Mouse (Mus musculus): ENCODE data around the gene Cpa1. TPM values are rescaled to one million over a fixed set of nuclear protein-coding genes. Genes with fewer than 3 reads are reported as not detected.
A peak's percentile ranks its signal among the peaks of the same experiment; 100 is the strongest.

The Cpa1 gene
- polyA plus RNA-seq, 1 experiment from 2014 or later = 1.7 TPM

- H3K27me3 ChIP-seq (replicated peaks; ENCODE audit: control insufficient read depth, insufficient read depth, low read length) = no peaks in the 10 kb centered on the region
- peak overlapping the region; percentile 42; the same call in 1 of the 2 replicates for H3K27ac ChIP-seq (replicated peaks; ENCODE audit: low read depth, low read length)
- H3K4me3 ChIP-seq (ENCODE audit: low read depth, low read length) = no peak overlapping the region
- no peaks in the 10 kb centered on the region for H3K36me3 ChIP-seq (ENCODE audit: control insufficient read depth, insufficient read depth, low read length)
- DNase-seq (ENCODE audit: low spot score) = peak; percentile 90
- ATAC-seq (ENCODE audit: low read depth) = peak; percentile 89
- H3K4me1 ChIP-seq (ENCODE audit: control insufficient read depth, insufficient read depth, low read length) = 0 out of 2 replicates have a peak, but pooled peaks cover 9% of the 10 kb centered on the region
- 34% methylated on average over 6 of the region's 6 CpGs for WGBS
- no peak overlapping the region for H3K9ac ChIP-seq (ENCODE audit: low read depth, low read length)
- no peak overlapping the region for H3K4me2 ChIP-seq (ENCODE audit: low read depth, low read length)
- H3K9me3 ChIP-seq (ENCODE audit: control insufficient read depth, low read length) = no peaks in the 10 kb centered on the region
Observed at GRCm38 (mm10) chr6:30628152-30628551, 10.9 kb upstream of the Cpa1 start.

- no peak overlapping the region for H3K4me3 ChIP-seq (ENCODE audit: low read depth, low read length)
- H3K4me2 ChIP-seq (ENCODE audit: low read depth, low read length) = no peak overlapping the region
- WGBS = 92% methylated on average over 1 of the region's 1 CpGs
- H3K4me1 ChIP-seq (ENCODE audit: control insufficient read depth, insufficient read depth, low read length) = 0 out of 2 replicates have a peak, but pooled peaks cover 10% of the 10 kb centered on the region
- H3K36me3 ChIP-seq (ENCODE audit: control insufficient read depth, insufficient read depth, low read length) = no peaks in the 10 kb centered on the region
- no peak overlapping the region for H3K9ac ChIP-seq (ENCODE audit: low read depth, low read length)
- no peaks in the 10 kb centered on the region for H3K9me3 ChIP-seq (ENCODE audit: control insufficient read depth, low read length)
- DNase-seq (ENCODE audit: low spot score) = no peak
- H3K27me3 ChIP-seq (replicated peaks; ENCODE audit: control insufficient read depth, insufficient read depth, low read length) = no peaks in the 10 kb centered on the region
- H3K27ac ChIP-seq (replicated peaks; ENCODE audit: low read depth, low read length) = no peak overlapping the region
- ATAC-seq (ENCODE audit: low read depth) = no peak
Observed at GRCm38 (mm10) chr6:30629989-30630388, 9.0 kb upstream of the Cpa1 start.

GRCm38 (mm10) chr6:30635361-30635862 is 3.6 kb upstream of the Cpa1 start:
- Histone ChIP-seq H3K4me2 (ENCODE audit: low read depth, low read length) (no peak overlapping the region), H3K4me1 (ENCODE audit: control insufficient read depth, insufficient read depth, low read length) (peaks cover 20% of the 10 kb centered on the region)
- 27% methylated on average over 8 of the region's 8 CpGs for WGBS

GRCm38 (mm10) chr6:30636186-30636842 is 2.7 kb upstream of the Cpa1 start:
- DNase-seq (ENCODE audit: low spot score) (peak; percentile 83), ATAC-seq (ENCODE audit: low read depth) (peak; percentile 79)
- H3K9ac ChIP-seq (ENCODE audit: low read depth, low read length) = peak overlapping the region; percentile 38
- no peaks in the 10 kb centered on the region for H3K9me3 ChIP-seq (ENCODE audit: control insufficient read depth, low read length)
- peak overlapping the region; percentile 93 for H3K27ac ChIP-seq (replicated peaks; ENCODE audit: low read depth, low read length)
- 18% methylated on average over 4 of the region's 4 CpGs for WGBS
- H3K4me3 ChIP-seq (ENCODE audit: low read depth, low read length) = no peak overlapping the region
- H3K27me3 ChIP-seq (replicated peaks; ENCODE audit: control insufficient read depth, insufficient read depth, low read length) = no peaks in the 10 kb centered on the region
- no peak overlapping the region for H3K4me2 ChIP-seq (ENCODE audit: low read depth, low read length)
- H3K4me1 ChIP-seq (ENCODE audit: control insufficient read depth, insufficient read depth, low read length) = peaks cover 20% of the 10 kb centered on the region
- no peaks in the 10 kb centered on the region for H3K36me3 ChIP-seq (ENCODE audit: control insufficient read depth, insufficient read depth, low read length)

More at GRCm38 (mm10) chr6:30635361-30635862, 3.6 kb upstream of the Cpa1 start:
- DNase-seq (ENCODE audit: low spot score) = peak; percentile 49
- no peak overlapping the region for H3K4me3 ChIP-seq (ENCODE audit: low read depth, low read length)
- no peak for ATAC-seq (ENCODE audit: low read depth)
- H3K27me3 ChIP-seq (replicated peaks; ENCODE audit: control insufficient read depth, insufficient read depth, low read length) = no peaks in the 10 kb centered on the region
- H3K27ac ChIP-seq (replicated peaks; ENCODE audit: low read depth, low read length) = peak overlapping the region; percentile 93
- no peaks in the 10 kb centered on the region for H3K36me3 ChIP-seq (ENCODE audit: control insufficient read depth, insufficient read depth, low read length)
- peak overlapping the region; percentile 34; the same call in 1 of the 2 replicates for H3K9ac ChIP-seq (ENCODE audit: low read depth, low read length)
- no peaks in the 10 kb centered on the region for H3K9me3 ChIP-seq (ENCODE audit: control insufficient read depth, low read length)

- Histone ChIP-seq H3K27ac (replicated peaks; ENCODE audit: low read depth, low read length) (peak overlapping the region; percentile 65), H3K4me2 (ENCODE audit: low read depth, low read length) (no peak overlapping the region), H3K4me1 (ENCODE audit: control insufficient read depth, insufficient read depth, low read length) (peaks cover 19% of the 10 kb centered on the region), H3K9ac (ENCODE audit: low read depth, low read length) (no peak overlapping the region), H3K9me3 (ENCODE audit: control insufficient read depth, low read length) (no peaks in the 10 kb centered on the region), H3K4me3 (ENCODE audit: low read depth, low read length) (no peak overlapping the region), H3K27me3 (replicated peaks; ENCODE audit: control insufficient read depth, insufficient read depth, low read length) (no peaks in the 10 kb centered on the region), H3K36me3 (ENCODE audit: control insufficient read depth, insufficient read depth, low read length) (no peaks in the 10 kb centered on the region)
- no peak for DNase-seq (ENCODE audit: low spot score)
- peak; percentile 64; the same call in 1 of the 2 replicates for ATAC-seq (ENCODE audit: low read depth)
- WGBS = 51% methylated on average over 12 of the region's 12 CpGs
Observed at GRCm38 (mm10) chr6:30643694-30644460, 4.9 kb downstream of the Cpa1 start.

- WGBS = 40% methylated on average over 3 of the region's 3 CpGs
- H3K4me1 ChIP-seq (ENCODE audit: control insufficient read depth, insufficient read depth, low read length) = peaks cover 22% of the 10 kb centered on the region
- no peaks in the 10 kb centered on the region for H3K9me3 ChIP-seq (ENCODE audit: control insufficient read depth, low read length)
- no peaks in the 10 kb centered on the region for H3K27me3 ChIP-seq (replicated peaks; ENCODE audit: control insufficient read depth, insufficient read depth, low read length)
- no peak for ATAC-seq (ENCODE audit: low read depth)
- H3K9ac ChIP-seq (ENCODE audit: low read depth, low read length) = no peak overlapping the region
- H3K36me3 ChIP-seq (ENCODE audit: control insufficient read depth, insufficient read depth, low read length) = no peaks in the 10 kb centered on the region
- no peak overlapping the region for H3K4me3 ChIP-seq (ENCODE audit: low read depth, low read length)
- peak overlapping the region; percentile 65 for H3K27ac ChIP-seq (replicated peaks; ENCODE audit: low read depth, low read length)
- DNase-seq (ENCODE audit: low spot score) = no peak
- no peak overlapping the region for H3K4me2 ChIP-seq (ENCODE audit: low read depth, low read length)
Observed at GRCm38 (mm10) chr6:30644462-30644861, 5.4 kb downstream of the Cpa1 start.

- Histone ChIP-seq H3K27me3 (replicated peaks; ENCODE audit: control insufficient read depth, insufficient read depth, low read length) (no peaks in the 10 kb centered on the region), H3K4me1 (ENCODE audit: control insufficient read depth, insufficient read depth, low read length) (peaks cover 26% of the 10 kb centered on the region), H3K4me2 (ENCODE audit: low read depth, low read length) (no peak overlapping the region), H3K36me3 (ENCODE audit: control insufficient read depth, insufficient read depth, low read length) (no peaks in the 10 kb centered on the region), H3K4me3 (ENCODE audit: low read depth, low read length) (no peak overlapping the region), H3K9ac (ENCODE audit: low read depth, low read length) (no peak overlapping the region), H3K27ac (replicated peaks; ENCODE audit: low read depth, low read length) (peak overlapping the region; percentile 65; the same call in 1 of the 2 replicates), H3K9me3 (ENCODE audit: control insufficient read depth, low read length) (no peaks in the 10 kb centered on the region)
- no peak for ATAC-seq (ENCODE audit: low read depth)
- no peak for DNase-seq (ENCODE audit: low spot score)
- 57% methylated on average over 6 of the region's 6 CpGs for WGBS
Observed at GRCm38 (mm10) chr6:30645379-30645778, 6.4 kb downstream of the Cpa1 start.

- no peaks in the 10 kb centered on the region for H3K9me3 ChIP-seq (ENCODE audit: control insufficient read depth, low read length)
- no peak overlapping the region for H3K9ac ChIP-seq (ENCODE audit: low read depth, low read length)
- 48% methylated on average over 11 of the region's 11 CpGs for WGBS
- no peak overlapping the region for H3K4me2 ChIP-seq (ENCODE audit: low read depth, low read length)
- H3K36me3 ChIP-seq (ENCODE audit: control insufficient read depth, insufficient read depth, low read length) = no peaks in the 10 kb centered on the region
- peaks cover 45% of the 10 kb centered on the region for H3K4me1 ChIP-seq (ENCODE audit: control insufficient read depth, insufficient read depth, low read length)
- no peaks in the 10 kb centered on the region for H3K27me3 ChIP-seq (replicated peaks; ENCODE audit: control insufficient read depth, insufficient read depth, low read length)
- H3K4me3 ChIP-seq (ENCODE audit: low read depth, low read length) = no peak overlapping the region
- H3K27ac ChIP-seq (replicated peaks; ENCODE audit: low read depth, low read length) = peak overlapping the region; percentile 79
- peak; percentile 87 for ATAC-seq (ENCODE audit: low read depth)
- DNase-seq (ENCODE audit: low spot score) = peak; percentile 93
Observed at GRCm38 (mm10) chr6:30649651-30650296, 10.8 kb downstream of the Cpa1 start.

Measured in embryonic facial prominence, embryonic 14.5 days (tissue).